Mouse (Mus musculus): Measurements from ENCODE around the gene Adm.

DNA sequence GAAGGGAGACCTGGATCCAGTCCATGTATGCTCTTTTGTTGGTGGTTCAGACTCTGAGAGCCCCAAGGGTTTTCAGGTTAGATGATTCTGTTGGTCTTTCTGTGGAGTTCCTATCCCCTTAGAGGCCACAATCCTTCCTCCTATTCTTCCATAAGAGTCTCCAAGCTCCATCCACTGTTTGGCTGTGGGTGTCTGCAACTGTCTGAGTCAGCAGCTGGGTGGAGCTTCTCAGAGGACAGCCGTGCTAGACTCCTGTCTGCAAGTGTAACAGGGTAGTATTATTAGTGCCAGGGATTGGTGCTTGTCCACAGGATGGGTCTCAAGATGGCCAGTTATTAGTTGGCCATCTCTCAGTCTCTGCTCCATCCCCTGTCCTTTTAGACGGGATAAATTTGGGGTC, 3.4 kb upstream of the Adm start:
- TF ChIP-seq CTCF (IDR thresholded peaks at IDR 0.05; ENCODE audit: control insufficient read depth, insufficient read depth, low read length) (no peak), POLR2A (IDR thresholded peaks at IDR 0.05; ENCODE audit: borderline replicate concordance, control insufficient read depth, low read depth, low read length) (no peak)
